Mouse (Mus musculus): ENCODE measurements around the gene Vil1.

The Vil1 gene

GRCm38 (mm10) chr1:74408589-74409504 lies at the start of gene Vil1:
Vil1 (plus strand) TSS chr1:74409376.
- DNase-seq (ENCODE audit: low read depth, low spot score) = no peak

- no peak for DNase-seq (ENCODE audit: low read depth, low spot score)
Measured at GRCm38 (mm10) chr1:74359952-74360517, 49.1 kb upstream of the Vil1 start.

GRCm38 (mm10) chr1:74361812-74362211 lies 47.4 kb upstream of the Vil1 start, which contains the start of gene Catip:
Catip (plus strand) TSS chr1:74362108.
- peak; percentile 67 for DNase-seq (ENCODE audit: low read depth, low spot score)

- DNase-seq (ENCODE audit: low read depth, low spot score) = no peak
Measured at GRCm38 (mm10) chr1:74362325-74363229, 46.6 kb upstream of the Vil1 start.

GRCm38 (mm10) chr1:74363437-74363836 lies 45.7 kb upstream of the Vil1 start:
- DNase-seq (ENCODE audit: low read depth, low spot score) = no peak

- DNase-seq (ENCODE audit: low read depth, low spot score) = no peak
Measured at GRCm38 (mm10) chr1:74364270-74364669, 44.9 kb upstream of the Vil1 start.

GRCm38 (mm10) chr1:74367886-74368645 lies 41.1 kb upstream of the Vil1 start:
- DNase-seq (ENCODE audit: low read depth, low spot score) = no peak

GRCm38 (mm10) chr1:74370040-74370439 lies 39.1 kb upstream of the Vil1 start:
- DNase-seq (ENCODE audit: low read depth, low spot score) = no peak

GRCm38 (mm10) chr1:74373372-74373771 lies 35.8 kb upstream of the Vil1 start:
- DNase-seq (ENCODE audit: low read depth, low spot score) = no peak

GRCm38 (mm10) chr1:74374980-74375379 lies 34.2 kb upstream of the Vil1 start, which contains the start of gene Slc11a1:
Slc11a1 (plus strand) TSS chr1:74375195.
- no peak for DNase-seq (ENCODE audit: low read depth, low spot score)

- DNase-seq (ENCODE audit: low read depth, low spot score) = no peak
Measured at GRCm38 (mm10) chr1:74375561-74375960, 33.6 kb upstream of the Vil1 start.

- DNase-seq (ENCODE audit: low read depth, low spot score) = no peak
Measured at GRCm38 (mm10) chr1:74376396-74376795, 32.8 kb upstream of the Vil1 start.

- no peak for DNase-seq (ENCODE audit: low read depth, low spot score)
Measured at GRCm38 (mm10) chr1:74379058-74379504, 30.1 kb upstream of the Vil1 start.

- DNase-seq (ENCODE audit: low read depth, low spot score) = no peak
Measured at GRCm38 (mm10) chr1:74380484-74380883, 28.7 kb upstream of the Vil1 start.

- DNase-seq (ENCODE audit: low read depth, low spot score) = no peak
Measured at GRCm38 (mm10) chr1:74381588-74382021, 27.6 kb upstream of the Vil1 start.

- no peak for DNase-seq (ENCODE audit: low read depth, low spot score)
Measured at GRCm38 (mm10) chr1:74383385-74383784, 25.8 kb upstream of the Vil1 start.

GRCm38 (mm10) chr1:74384525-74384924 lies 24.7 kb upstream of the Vil1 start:
- DNase-seq (ENCODE audit: low read depth, low spot score) = no peak

- no peak for DNase-seq (ENCODE audit: low read depth, low spot score)
Measured at GRCm38 (mm10) chr1:74385064-74385463, 24.1 kb upstream of the Vil1 start.

- DNase-seq (ENCODE audit: low read depth, low spot score) = no peak
Measured at GRCm38 (mm10) chr1:74385531-74385930, 23.6 kb upstream of the Vil1 start.

- DNase-seq (ENCODE audit: low read depth, low spot score) = no peak
Measured at GRCm38 (mm10) chr1:74386363-74386713, 22.8 kb upstream of the Vil1 start.

Data from WW6 (cell line).